10 mouse cellular contexts compared by ENCODE assay signal in genomic region chr1:23187446-23188206, GRCm38 (mm10).
DNase-seq lines count a peak whose midpoint lies in the region; ATAC-seq and TF ChIP-seq lines count a peak whose summit lies in the region.
"Had no signal": no experiment of that assay in that cellular context is flagged by ENCODE, and none has a peak within 500 bp of the region (broad histone marks: within the 10 kb centered on the region; RNA-seq: fewer than 3 reads in every experiment).

No protein-coding gene starts in this region.

- no peak for TF ChIP-seq POLR2A in myocyte (IDR thresholded peaks at IDR 0.05; ENCODE audit: insufficient read length, low read depth)

- H3K4me1 ChIP-seq in kidney, postnatal 0 days (replicated peaks; ENCODE audit: insufficient read depth, low read length) = no peaks in the 10 kb centered on the region
- H3K4me1 ChIP-seq: midbrain, embryonic 12.5 days had no signal

- no peak overlapping the region for H3K4me3 ChIP-seq in kidney, postnatal 0 days (replicated peaks; ENCODE audit: low read depth, low read length)
- no peak overlapping the region for H3K4me3 ChIP-seq in myocyte
- H3K4me3 ChIP-seq: midbrain, embryonic 12.5 days had no signal

- H3K9ac ChIP-seq in kidney, postnatal 0 days (ENCODE audit: low read depth, low read length) = no peak overlapping the region
- H3K9ac ChIP-seq: midbrain, embryonic 12.5 days had no signal

- H3K27ac ChIP-seq in kidney, postnatal 0 days = peak overlapping the region; percentile 70
- H3K27ac ChIP-seq: midbrain, embryonic 12.5 days had no signal

- H3K9me3 ChIP-seq in kidney, postnatal 0 days (replicated peaks; ENCODE audit: low read length) = no peaks in the 10 kb centered on the region
- H3K9me3 ChIP-seq: midbrain, embryonic 12.5 days had no signal

- H3ac ChIP-seq in myocyte (ENCODE audit: control insufficient read depth, insufficient read length) = no peak overlapping the region

- no peaks in the 10 kb centered on the region for H3K27me3 ChIP-seq in kidney, postnatal 0 days (ENCODE audit: insufficient read depth, low read length)
- H3K27me3 ChIP-seq in myocyte (ENCODE audit: control insufficient read depth, insufficient read depth, insufficient read length) = no peaks in the 10 kb centered on the region
- H3K27me3 ChIP-seq: midbrain, embryonic 12.5 days had no signal

- no peak for TF ChIP-seq CTCF in kidney, postnatal 0 days (IDR thresholded peaks at IDR 0.05; ENCODE audit: low read depth)

- H3K79me2 ChIP-seq in myocyte (ENCODE audit: control insufficient read depth, insufficient read depth) = no peaks in the 10 kb centered on the region

- DNase-seq in kidney, postnatal 0 days (ENCODE audit: low spot score) = peak; percentile 61
- DNase-seq in kidney, postnatal 25 days = no peak
- DNase-seq in heart, adult 18-20 months = peak; percentile 49 to 65
- DNase-seq in kidney, postnatal 10 days = peak; percentile 17
- no peak for DNase-seq in neural tube, embryonic 10.5 days (ENCODE audit: extremely low spot score, low spot score)
- DNase-seq in adrenal gland, adult 18-20 months (ENCODE audit: low spot score in 2 of 2) = no peak
- DNase-seq: gastrocnemius, postnatal 25 days had no signal

- H3K36me3 ChIP-seq in kidney, postnatal 0 days (ENCODE audit: insufficient read depth, low read length) = no peaks in the 10 kb centered on the region
- no peaks in the 10 kb centered on the region for H3K36me3 ChIP-seq in myocyte (ENCODE audit: control insufficient read depth, insufficient read depth)
- H3K36me3 ChIP-seq: midbrain, embryonic 12.5 days had no signal

- peak overlapping the region; percentile 21; the same call in 1 of the 2 replicates for H3K4me2 ChIP-seq in kidney, postnatal 0 days (ENCODE audit: low read length)
- peak overlapping the region; percentile 75 for H3K4me2 ChIP-seq in myocyte (ENCODE audit: low read depth)
- H3K4me2 ChIP-seq: midbrain, embryonic 12.5 days had no signal

- WGBS in kidney, postnatal 0 days = 46% methylated on average over 6 of the region's 6 CpGs

- peak; percentile 86 for ATAC-seq in kidney, postnatal 0 days (replicated peaks; ENCODE audit: low FRiP score, low read depth)
- no peak for ATAC-seq in cerebellum, adult (ENCODE audit: insufficient number of reproducible peaks, low FRiP score, low TSS enrichment)

TF ChIP-seq in myocyte, 11 proteins besides CTCF, POLR2A, EP300 and RAD21:
- TF ChIP-seq E2F4 (IDR thresholded peaks at IDR 0.05; ENCODE audit: insufficient read depth) (no peak), TCF3 (IDR thresholded peaks at IDR 0.05; ENCODE audit: insufficient read length, low read depth) (no peak), SRF (IDR thresholded peaks at IDR 0.05; ENCODE audit: control insufficient read depth, insufficient read length, low read depth) (no peak), MAX (IDR thresholded peaks at IDR 0.05; ENCODE audit: low read depth) (no peak), POLR2AphosphoS2 (IDR thresholded peaks at IDR 0.05; ENCODE audit: insufficient read length, low read depth) (no peak), CEBPB (IDR thresholded peaks at IDR 0.05; ENCODE audit: insufficient read depth, poor library complexity, severe bottlenecking) (no peak), MYOD1 (IDR thresholded peaks at IDR 0.05; ENCODE audit: control insufficient read depth in 1 of 3, insufficient read length in 2 of 3, low read depth in 2 of 3) (no peak), MYOG (IDR thresholded peaks at IDR 0.05; ENCODE audit: control insufficient read depth in 1 of 3, insufficient read depth in 1 of 3, insufficient read length in 2 of 3, low read depth in 2 of 3) (no peak), USF1 (IDR thresholded peaks at IDR 0.05; ENCODE audit: low read depth) (no peak), TCF12 (IDR thresholded peaks at IDR 0.05; ENCODE audit: insufficient read depth, poor library complexity, severe bottlenecking) (no peak)

Comparison
In these comparisons a context has a peak if more than half of its experiments do, and no peak if none do; other contexts are left out.
1. DNase-seq: peak in kidney, postnatal 0 days (single experiment), heart, adult 18-20 months (2 of 2) and kidney, postnatal 10 days (single experiment); none in kidney, postnatal 25 days (0 of 2), neural tube, embryonic 10.5 days (single experiment) and adrenal gland, adult 18-20 months (0 of 2).